Mouse (Mus musculus): ENCODE measurements around the gene Zglp1.

GRCm38 (mm10) chr9:21041308-21041707 is 25.6 kb downstream of the Zglp1 start:
- TF ChIP-seq POLR2A (IDR thresholded peaks at IDR 0.05; ENCODE audit: low read depth, low read length) (no peak), CTCF (IDR thresholded peaks at IDR 0.05; ENCODE audit: extremely low read depth, insufficient read length, insufficient replicate concordance, low read depth, low read length) (no peak)
